Mouse (Mus musculus) stomach, adult 2 months (tissue): Measurements from ENCODE around the gene Gm9045. TPM values are rescaled to one million over a fixed set of nuclear protein-coding genes. Genes with fewer than 3 reads are reported as not detected.

Source experiments
- polyA plus RNA-seq: library from polyadenylated mRNA; depleted of rRNA; stranded (reverse); fragments of >200 nt; gene quantifications from 2 replicates; pipeline ENCODE4 v1.2.3, GENCODE M21; 2012; rRNA removed

The Gm9045 gene
- not detected in 2 replicates for polyA plus RNA-seq

DNA sequence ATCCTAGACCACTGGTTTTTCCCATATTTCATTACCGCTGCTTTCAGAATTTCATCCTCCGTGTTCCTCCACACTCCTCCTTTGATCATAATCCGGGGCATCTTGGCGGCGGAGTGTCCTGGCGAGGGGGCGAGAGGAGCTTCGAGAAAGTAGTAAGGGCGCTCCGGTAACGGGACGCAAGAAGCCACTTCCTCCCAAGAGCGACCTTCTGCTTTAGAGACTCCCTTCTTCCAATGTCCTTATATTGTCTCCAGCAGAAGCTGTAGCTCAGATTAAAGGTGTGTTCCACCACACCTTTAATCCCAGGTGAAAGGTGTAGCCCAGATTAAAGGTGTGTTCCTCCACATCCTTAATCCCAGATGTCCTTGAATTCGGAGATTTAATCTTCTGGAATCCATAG lies at the start of gene Gm9045:
Gene Gm9045, minus strand, starts transcription at position 101 of the 400 bp plus-strand sequence.

DNA sequence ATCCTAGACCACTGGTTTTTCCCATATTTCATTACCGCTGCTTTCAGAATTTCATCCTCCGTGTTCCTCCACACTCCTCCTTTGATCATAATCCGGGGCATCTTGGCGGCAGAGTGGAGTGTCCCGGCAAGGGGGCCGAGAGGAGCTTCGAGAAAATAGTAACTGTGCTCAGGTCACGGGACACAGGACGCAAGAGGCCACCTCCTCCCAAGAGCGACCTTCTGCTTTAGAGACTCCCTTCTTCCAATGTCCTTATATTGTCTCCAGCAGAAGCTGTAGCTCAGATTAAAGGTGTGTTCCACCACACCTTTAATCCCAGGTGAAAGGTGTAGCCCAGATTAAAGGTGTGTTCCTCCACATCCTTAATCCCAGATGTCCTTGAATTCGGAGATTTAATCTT lies 16.4 kb upstream of the Gm9045 start, which contains the start of gene Gm9049:
Gene Gm9049, minus strand, starts transcription at position 101 of the 400 bp plus-strand sequence.

DNA sequence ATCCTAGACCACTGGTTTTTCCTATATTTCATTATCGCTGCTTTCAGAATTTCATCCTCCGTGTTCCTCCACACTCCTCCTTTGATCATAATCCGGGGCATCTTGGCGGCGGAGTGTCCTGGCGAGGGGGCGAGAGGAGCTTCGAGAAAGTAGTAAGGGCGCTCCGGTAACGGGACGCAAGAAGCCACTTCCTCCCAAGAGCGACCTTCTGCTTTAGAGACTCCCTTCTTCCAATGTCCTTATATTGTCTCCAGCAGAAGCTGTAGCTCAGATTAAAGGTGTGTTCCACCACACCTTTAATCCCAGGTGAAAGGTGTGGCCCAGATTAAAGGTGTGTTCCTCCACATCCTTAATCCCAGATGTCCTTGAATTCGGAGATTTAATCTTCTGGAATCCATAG lies 10.9 kb upstream of the Gm9045 start, which contains the start of gene Gm9048:
Gene Gm9048, minus strand, starts transcription at position 101 of the 400 bp plus-strand sequence.

DNA sequence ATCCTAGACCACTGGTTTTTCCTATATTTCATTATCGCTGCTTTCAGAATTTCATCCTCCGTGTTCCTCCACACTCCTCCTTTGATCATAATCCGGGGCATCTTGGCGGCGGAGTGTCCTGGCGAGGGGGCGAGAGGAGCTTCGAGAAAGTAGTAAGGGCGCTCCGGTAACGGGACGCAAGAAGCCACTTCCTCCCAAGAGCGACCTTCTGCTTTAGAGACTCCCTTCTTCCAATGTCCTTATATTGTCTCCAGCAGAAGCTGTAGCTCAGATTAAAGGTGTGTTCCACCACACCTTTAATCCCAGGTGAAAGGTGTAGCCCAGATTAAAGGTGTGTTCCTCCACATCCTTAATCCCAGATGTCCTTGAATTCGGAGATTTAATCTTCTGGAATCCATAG lies 5.5 kb upstream of the Gm9045 start, which contains the start of gene Gm9046:
Gene Gm9046, minus strand, starts transcription at position 101 of the 400 bp plus-strand sequence.

DNA sequence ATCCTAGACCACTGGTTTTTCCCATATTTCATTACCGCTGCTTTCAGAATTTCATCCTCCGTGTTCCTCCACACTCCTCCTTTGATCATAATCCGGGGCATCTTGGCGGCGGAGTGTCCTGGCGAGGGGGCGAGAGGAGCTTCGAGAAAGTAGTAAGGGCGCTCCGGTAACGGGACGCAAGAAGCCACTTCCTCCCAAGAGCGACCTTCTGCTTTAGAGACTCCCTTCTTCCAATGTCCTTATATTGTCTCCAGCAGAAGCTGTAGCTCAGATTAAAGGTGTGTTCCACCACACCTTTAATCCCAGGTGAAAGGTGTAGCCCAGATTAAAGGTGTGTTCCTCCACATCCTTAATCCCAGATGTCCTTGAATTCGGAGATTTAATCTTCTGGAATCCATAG lies 5.3 kb downstream of the Gm9045 start, which contains the start of gene Gm9044:
Gene Gm9044, minus strand, starts transcription at position 101 of the 400 bp plus-strand sequence.

DNA sequence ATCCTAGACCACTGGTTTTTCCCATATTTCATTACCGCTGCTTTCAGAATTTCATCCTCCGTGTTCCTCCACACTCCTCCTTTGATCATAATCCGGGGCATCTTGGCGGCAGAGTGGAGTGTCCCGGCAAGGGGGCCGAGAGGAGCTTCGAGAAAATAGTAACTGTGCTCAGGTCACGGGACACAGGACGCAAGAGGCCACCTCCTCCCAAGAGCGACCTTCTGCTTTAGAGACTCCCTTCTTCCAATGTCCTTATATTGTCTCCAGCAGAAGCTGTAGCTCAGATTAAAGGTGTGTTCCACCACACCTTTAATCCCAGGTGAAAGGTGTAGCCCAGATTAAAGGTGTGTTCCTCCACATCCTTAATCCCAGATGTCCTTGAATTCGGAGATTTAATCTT lies 10.8 kb downstream of the Gm9045 start, which contains the start of gene Gm9040:
Gene Gm9040, minus strand, starts transcription at position 101 of the 400 bp plus-strand sequence.

DNA sequence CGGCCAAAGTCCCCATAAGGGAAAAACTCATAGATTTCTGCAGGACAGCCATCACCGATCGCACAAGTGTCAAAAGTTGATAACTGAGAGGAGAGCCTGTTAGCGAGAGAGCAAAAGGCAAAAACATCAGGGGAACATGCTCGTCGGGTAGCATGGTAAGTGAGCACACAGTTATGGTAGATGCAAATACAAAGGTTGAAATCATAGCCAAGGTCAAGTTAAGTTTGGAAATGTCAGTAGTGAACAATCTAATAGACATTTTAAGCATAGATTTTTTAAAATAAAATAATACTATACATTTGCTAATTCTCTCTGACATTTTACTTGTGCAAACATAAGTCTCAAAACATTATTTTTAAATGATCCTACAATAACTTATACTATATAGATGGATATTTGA lies 42.7 kb downstream of the Gm9045 start, which contains the start of gene Iltifb:
Gene Iltifb, minus strand, starts transcription at position 101 of the 400 bp plus-strand sequence.

Other genes with a start within 250 kb of the Gm9045 start
- gene Mdm1, start 196.0 kb downstream of the Gm9045 start, polyA plus RNA-seq: 0.31 and 0.81 TPM in 2 replicates
- not detected in 2 replicates for gene Il22, start 132.9 kb downstream of the Gm9045 start, polyA plus RNA-seq
- not detected in 2 replicates for gene Gm32717, start 97.1 kb downstream of the Gm9045 start, polyA plus RNA-seq
- gene Gm32802, start 79.1 kb downstream of the Gm9045 start, polyA plus RNA-seq: not detected in 2 replicates
- gene Iltifb, start 42.8 kb downstream of the Gm9045 start, polyA plus RNA-seq: not detected in 2 replicates
- gene Gm9040, start 10.9 kb downstream of the Gm9045 start, polyA plus RNA-seq: not detected in 2 replicates
- not detected in 2 replicates for gene Gm9044, start 5.4 kb downstream of the Gm9045 start, polyA plus RNA-seq
- not detected in 2 replicates for gene Gm9046, start 5.4 kb upstream of the Gm9045 start, polyA plus RNA-seq
- not detected in 2 replicates for gene Gm9048, start 10.8 kb upstream of the Gm9045 start, polyA plus RNA-seq
- not detected in 2 replicates for gene Gm9049, start 16.3 kb upstream of the Gm9045 start, polyA plus RNA-seq
- gene Ifng, start 103.2 kb upstream of the Gm9045 start, polyA plus RNA-seq: not detected in 2 replicates